Mouse (Mus musculus): ENCODE results near the gene Arid4b.
"Not testable (repeated sequence)": the region's sequence is repeated elsewhere in the genome, so short reads cannot be mapped to it uniquely, and the experiment has no call there.

The Arid4b gene

GRCm38 (mm10) chr13:14063013-14063941, at the start of gene Arid4b, which contains the start of gene Ggps1:
Gene Arid4b, plus strand, starts transcription at chr13:14063232.
Gene Ggps1, minus strand, starts transcription at chr13:14063488.
- peak; percentile 99 for DNase-seq (ENCODE audit: low read depth)

- DNase-seq (ENCODE audit: low read depth): no peak
Observed at GRCm38 (mm10) chr13:14014001-14014400, 49.0 kb upstream of the Arid4b start.

DNA sequence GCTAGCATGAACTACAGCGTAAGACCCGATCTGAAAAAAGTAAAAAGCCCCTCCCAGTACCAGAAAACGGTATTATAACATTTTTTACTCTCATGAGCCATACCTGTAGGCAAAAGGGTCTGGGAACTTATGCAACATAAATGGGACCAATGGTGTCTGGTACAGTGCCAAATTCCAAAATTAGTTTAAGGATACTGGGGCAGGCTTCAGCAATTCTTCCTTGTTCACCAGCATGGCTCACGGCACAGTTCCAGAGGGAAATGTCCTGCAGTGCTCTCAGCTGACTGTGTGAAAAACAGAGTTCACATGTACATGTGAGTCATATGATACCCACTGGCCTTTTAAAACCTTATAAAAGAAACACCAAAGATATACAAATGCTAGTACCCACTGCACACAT, 48.5 kb upstream of the Arid4b start:
- no peak for DNase-seq (ENCODE audit: low read depth)

GRCm38 (mm10) chr13:14015609-14016008, 47.4 kb upstream of the Arid4b start:
- no peak for DNase-seq (ENCODE audit: low read depth)

DNA sequence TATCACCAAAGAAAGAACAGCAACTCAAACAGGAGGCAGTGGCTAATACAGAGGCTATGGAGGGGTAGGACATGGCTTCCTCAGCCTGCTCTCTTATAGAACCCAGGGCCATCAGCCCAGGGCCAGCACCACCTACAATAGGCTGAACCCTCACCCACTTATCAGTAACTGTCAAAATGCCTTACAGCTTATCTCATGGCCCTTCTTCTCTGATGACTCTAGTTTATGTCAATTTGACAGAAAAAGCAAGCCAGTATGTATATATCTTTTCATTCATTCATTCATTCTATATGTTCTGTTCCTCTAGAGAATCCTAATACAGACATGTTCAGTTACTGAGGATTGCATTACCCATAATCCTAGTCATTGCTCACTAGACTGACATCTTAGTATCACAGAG, 44.7 kb upstream of the Arid4b start:
- DNase-seq (ENCODE audit: low read depth): no peak

- no peak for DNase-seq (ENCODE audit: low read depth)
Observed at GRCm38 (mm10) chr13:14018852-14019251, 44.2 kb upstream of the Arid4b start.

GRCm38 (mm10) chr13:14021417-14021816, 41.6 kb upstream of the Arid4b start:
- not testable (repeated sequence) for DNase-seq (ENCODE audit: low read depth)

GRCm38 (mm10) chr13:14025554-14025953, 37.5 kb upstream of the Arid4b start:
- DNase-seq (ENCODE audit: low read depth): no peak

GRCm38 (mm10) chr13:14026154-14026820, 36.7 kb upstream of the Arid4b start:
- DNase-seq (ENCODE audit: low read depth): no peak

- no peak for DNase-seq (ENCODE audit: low read depth)
Observed at GRCm38 (mm10) chr13:14033309-14034072, 29.5 kb upstream of the Arid4b start.

DNA sequence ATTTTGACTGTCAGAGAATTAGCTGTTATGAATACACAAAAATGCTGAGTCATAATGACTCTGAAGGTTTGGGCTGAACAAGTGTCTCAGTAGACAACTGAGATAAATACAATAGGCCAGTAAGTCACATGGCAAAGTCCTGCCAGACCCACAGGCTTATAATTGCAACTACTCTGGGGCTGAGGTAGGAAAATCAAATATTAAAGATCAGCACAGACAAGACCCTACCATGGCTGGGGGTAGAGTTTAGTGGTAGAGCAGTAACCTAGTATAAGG, 29.0 kb upstream of the Arid4b start:
- DNase-seq (ENCODE audit: low read depth): no peak

DNA sequence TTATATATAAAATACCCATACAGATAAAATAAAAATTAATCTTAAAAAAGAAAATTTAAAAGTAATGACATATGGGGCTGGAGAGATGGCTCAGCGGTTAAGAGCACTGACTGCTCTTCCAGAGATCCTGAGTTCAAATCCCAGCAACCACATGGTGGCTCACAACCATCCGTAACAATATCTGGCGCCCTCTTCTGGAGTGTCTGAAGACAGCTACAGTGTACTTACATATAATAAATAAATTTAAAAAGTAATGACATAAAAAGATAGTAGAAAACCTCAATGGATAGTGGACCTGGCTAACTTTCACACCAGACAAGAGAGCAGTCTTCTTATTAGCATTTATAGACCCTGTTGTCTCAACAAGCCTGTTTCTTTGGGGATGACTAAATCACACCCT, 27.7 kb upstream of the Arid4b start:
- not testable (repeated sequence) for DNase-seq (ENCODE audit: low read depth)

DNA sequence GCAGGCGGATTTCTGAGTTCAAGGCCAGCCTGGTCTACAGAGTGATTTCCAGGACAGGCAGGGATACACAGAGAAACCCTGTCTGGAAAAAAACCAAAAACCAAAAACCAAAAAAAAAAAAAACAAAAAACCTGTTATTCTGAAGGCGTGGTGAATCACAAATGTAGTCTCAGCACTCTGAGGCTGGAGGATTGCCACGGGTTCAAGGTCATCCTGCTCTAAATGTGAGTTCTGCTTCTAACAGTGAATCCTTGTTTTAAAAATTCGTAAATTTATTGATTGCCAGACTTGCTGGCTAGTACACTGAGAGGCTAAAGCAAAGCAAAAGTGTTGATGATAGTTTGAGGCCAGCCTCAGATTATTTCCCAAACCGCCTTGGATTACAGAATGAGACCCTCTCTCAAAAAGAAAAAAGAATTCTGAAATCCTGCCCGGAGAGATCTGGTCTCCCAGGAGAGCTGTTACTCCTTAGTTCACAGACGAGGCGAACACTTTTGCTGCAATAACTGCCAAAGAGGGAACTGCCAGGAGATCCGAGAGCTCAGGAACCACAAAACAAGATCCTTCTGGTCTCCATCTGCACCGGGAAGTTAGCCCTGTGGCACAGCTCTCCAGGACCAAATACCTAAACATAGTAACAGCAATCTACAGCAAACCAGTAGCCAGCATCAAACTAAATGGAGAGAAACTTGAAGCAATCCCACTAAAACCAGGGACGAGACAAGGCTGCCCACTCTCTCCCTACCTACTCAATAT, 27.0 kb upstream of the Arid4b start:
- no peak for DNase-seq (ENCODE audit: low read depth)

DNA sequence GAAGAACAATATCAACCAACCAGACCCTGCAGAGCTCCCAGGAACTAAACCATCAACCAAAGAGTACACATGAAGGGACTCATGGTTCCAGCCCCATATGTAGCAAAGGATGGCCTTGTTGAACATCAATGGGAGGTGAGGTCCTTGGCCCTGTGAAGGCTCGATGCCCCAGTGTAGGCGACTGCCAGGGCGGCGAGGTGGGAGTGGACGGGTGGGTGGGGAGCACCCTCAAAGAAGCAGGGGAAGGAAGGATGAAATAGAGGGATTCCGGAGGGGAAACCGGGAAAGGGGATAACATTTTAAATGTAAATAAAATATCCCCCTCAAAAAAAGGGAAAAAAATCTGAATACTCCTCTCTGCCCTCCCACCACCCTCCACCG, 24.1 kb upstream of the Arid4b start:
- no peak for DNase-seq (ENCODE audit: low read depth)

DNA sequence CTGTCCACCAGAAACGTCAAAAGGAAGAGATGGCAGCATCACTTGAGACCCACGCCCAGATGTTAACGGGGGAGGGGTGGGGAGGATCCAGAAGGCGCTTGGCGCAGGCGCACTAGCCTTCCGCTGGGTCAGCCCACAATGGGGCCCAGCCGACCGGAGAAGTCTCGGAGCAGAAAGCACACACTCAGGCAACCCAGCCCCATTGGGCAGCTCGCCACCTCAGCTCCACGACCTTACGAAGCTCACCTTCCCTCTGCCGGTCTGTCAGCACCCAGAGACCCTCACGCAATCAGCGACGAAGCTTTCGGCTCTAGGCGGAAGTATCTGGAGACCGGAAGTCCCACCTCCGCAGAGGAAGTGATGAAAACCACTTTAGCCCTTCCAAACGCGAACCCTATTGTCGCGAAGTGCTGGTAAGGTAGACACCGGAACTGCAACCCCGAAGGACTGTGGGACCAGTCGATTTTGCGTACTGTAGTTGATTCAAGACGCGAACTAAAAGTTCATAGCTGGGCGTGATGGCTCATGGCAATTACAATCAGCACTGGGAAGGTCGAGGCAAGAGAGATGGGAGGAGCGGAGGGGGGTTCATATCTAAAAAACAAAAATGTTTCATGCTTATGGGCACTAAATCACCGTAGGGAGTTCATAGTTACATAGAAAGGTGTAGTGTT, 23.6 kb upstream of the Arid4b start, which contains the start of gene Tbce:
TSS of gene Tbce (minus strand) at position 347 of the 674 bp plus-strand sequence.
- peak; percentile 86 for DNase-seq (ENCODE audit: low read depth)

DNA sequence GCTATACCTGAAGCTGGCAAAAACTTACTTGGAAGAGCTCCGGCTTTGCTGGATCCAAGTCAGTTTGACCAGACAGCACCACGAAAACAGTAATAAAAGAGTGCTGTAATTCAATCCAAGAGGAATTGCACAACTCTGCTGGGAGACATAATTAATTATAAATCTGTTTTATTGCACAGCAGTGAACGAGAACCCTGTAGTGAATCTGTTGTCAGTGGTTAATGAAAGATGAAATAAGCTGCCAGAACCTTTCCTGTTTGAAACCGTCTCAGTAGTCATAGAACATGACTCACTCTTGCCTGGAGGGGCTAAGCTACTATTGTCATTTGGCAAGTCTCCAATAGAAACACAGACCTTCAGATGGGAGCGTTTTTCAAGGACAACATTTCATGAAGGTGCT, 22.8 kb upstream of the Arid4b start:
- DNase-seq (ENCODE audit: low read depth): no peak

DNA sequence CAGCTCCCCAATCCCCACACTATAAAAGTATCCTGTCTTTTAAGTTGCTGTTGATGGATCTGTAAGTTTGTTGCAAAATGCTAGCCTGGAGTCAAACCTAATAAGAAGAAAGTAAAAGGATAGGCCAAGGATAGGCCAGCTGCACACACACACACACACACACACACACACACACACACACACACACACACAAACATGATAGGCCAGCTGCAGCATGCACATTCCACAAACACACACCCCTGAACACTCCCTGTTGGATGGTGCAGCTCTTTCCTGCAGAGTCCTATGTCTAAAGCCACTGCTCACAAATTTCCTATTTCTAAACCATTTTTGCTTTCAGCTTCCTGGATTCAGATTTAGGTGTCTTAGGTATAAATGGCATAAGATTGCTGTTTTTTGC, 19.2 kb upstream of the Arid4b start:
- DNase-seq (ENCODE audit: low read depth): no peak

DNA sequence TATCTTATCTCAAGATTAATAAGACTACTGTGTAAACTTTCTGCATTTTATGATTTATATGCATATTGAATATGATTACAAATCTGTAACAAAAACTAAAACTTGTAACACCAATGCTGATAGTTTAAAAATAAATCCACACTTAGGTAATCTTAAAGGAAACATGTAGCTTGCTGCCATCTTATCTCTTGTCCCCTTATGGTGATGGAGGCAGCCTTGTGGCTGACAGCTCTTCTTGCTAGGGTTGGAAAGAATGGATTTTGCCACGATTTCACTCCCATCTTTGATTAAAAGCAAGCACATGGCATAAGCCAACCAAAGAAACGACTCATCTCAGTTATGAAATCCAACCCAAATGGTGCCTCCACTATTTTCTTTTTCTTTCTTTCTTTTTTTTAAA, 18.5 kb upstream of the Arid4b start:
- DNase-seq (ENCODE audit: low read depth): no peak

GRCm38 (mm10) chr13:14049878-14050277, 13.2 kb upstream of the Arid4b start:
- no peak for DNase-seq (ENCODE audit: low read depth)

- DNase-seq (ENCODE audit: low read depth): no peak
Observed at GRCm38 (mm10) chr13:14056801-14057200, 6.2 kb upstream of the Arid4b start.

- DNase-seq (ENCODE audit: low read depth): no peak
Observed at GRCm38 (mm10) chr13:14059582-14059981, 3.5 kb upstream of the Arid4b start.
